Mouse (Mus musculus): ENCODE data around the gene Shank1.

Shank1 gene

DNA sequence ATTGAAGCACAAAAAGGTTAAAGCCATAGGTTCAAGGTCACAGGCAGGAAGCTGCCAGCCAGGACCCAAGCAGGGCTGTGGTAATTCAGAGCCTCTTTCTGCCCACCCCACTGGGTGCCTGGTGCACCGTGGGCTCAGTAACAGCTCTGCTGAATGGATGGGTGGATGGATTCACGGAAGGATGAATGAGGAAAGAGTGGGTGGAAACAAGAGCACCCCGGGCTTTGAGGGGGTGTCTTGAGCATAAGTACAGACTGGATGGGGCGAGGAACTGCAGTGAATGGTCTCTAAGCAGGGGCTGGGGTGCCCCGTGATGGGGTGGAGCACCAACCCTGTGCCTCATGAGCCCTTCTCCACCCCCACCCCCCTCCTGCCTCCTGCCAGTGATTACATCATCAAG lies 31.7 kb downstream of the Shank1 start:
- no peak for DNase-seq

DNA sequence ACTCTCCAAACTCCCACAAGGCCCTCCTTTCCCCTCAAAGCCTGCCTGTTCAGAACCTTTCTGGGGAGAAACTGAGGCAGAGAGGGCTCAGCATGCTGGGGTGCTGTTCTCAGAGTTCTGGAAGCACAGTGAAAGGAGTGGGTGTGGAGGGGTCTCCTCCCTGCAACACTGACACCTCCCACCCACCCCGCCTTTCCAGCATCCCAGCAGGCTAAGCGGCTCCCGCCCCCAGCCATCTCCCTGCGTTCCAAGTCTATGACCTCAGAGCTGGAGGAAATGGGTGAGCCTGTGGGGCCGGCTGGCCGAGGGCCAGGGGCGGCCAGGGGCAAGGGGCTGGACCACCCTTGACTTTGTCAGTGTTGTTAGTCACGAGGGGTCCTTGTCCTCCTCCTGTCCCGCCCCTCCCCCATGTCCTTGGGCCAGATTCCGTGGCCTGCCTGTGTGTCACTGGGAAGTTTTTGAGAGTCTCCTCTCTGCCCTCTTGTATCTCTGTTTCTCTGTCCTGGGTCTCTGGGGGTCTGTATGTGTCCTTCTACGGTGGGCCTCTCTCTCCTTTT lies 33.5 kb downstream of the Shank1 start:
- DNase-seq = no peak

DNA sequence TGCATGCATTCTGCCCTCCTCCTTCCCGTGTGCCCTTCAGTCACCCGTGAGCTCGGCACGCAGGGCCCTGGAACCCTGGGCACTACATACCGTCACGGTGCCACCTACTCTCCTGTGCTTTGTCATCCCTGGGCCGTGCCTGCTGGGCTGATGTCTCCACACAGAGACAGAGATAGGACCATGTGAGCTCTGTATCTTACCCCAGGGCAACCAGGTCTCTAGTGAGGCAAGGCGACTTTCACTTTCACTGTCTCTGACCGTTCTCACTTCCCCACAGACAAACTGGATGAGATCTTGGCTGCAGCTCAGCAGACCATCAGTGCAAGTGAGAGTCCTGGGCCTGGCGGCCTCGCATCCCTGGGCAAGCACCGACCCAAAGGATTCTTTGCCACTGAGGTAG lies 34.6 kb downstream of the Shank1 start:
- no peak for DNase-seq

DNA sequence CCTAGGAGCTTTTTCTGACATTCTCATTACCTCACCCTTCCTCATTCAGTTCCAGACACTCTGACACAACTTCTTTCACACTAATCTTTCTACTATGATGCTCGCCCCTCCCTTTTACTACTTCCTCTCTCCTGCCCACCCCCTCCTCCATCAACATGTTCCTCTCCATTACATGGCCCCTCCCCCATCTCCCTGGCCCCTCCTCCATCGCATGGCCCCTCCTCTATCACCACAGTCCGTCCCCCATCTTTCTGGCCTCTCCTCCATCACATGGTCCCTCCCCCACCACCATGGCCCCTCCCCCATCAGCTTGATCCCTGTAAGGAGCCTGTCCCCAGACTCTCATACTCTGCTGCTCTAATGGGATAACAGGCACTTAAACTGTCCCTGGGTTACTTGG lies 39.0 kb downstream of the Shank1 start:
- no peak for DNase-seq

DNA sequence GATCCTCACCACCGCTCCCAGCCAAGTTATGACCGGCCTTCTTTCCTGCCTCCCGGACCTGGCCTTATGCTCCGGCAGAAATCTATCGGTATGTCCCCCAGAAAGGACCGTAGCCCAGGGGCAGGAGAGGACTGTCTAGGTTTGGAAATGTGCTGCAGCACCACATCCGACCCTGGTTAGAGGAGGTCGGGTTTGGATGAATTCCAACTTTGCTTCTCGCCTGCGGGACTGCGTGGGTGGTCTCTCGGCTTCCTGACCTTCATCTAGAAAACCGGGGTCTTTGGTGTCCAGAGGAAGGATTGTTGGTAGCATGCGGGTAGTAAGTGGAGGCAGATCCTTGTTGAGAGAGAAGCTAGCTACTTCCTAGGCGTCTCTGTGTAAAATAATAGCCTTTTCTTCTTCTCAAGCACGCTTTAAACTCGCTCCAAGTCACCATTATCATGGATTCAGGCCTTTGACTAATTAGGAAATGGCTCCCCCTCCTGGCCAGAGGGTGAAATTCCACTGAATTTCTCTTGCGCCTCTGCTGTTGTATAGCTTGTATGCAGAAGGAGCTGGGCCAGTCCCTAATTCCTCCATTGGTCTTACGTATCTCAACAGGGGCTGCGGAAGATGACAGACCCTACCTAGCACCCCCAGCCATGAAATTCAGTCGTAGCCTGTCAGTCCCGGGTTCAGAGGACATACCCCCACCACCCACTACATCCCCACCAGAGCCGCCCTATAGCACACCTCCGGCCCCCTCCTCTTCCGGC lies 41.1 kb downstream of the Shank1 start:
- DNase-seq = peak; percentile 77 to 85

DNA sequence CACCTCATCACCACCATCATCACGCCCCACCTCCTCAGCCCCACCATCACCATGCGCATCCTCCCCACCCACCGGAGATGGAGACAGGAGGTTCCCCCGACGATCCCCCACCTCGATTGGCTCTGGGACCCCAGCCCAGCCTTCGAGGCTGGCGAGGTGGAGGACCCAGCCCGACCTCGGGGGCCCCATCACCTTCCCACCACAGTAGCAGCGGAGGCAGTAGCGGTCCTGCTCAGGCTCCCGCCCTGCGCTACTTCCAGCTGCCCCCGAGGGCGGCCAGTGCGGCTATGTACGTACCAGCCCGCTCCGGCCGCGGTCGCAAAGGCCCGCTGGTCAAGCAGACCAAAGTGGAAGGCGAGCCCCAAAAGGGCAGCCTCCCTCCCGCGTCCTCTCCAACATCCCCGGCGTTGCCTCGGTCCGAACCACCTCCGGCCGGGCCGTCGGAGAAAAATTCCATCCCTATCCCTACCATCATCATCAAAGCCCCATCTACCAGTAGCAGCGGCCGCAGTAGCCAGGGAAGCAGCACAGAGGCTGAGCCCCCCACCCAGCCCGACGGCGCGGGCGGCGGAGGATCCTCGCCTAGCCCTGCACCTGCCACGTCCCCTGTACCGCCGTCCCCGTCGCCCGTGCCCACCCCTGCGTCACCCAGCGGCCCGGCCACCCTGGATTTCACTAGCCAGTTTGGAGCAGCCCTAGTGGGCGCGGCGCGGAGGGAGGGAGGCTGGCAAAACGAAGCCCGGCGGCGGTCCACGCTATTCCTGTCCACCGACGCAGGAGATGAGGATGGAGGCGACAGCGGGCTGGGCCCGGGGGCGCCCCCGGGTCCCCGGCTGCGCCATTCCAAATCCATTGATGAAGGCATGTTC lies 42.1 kb downstream of the Shank1 start:
- no peak for DNase-seq

DNA sequence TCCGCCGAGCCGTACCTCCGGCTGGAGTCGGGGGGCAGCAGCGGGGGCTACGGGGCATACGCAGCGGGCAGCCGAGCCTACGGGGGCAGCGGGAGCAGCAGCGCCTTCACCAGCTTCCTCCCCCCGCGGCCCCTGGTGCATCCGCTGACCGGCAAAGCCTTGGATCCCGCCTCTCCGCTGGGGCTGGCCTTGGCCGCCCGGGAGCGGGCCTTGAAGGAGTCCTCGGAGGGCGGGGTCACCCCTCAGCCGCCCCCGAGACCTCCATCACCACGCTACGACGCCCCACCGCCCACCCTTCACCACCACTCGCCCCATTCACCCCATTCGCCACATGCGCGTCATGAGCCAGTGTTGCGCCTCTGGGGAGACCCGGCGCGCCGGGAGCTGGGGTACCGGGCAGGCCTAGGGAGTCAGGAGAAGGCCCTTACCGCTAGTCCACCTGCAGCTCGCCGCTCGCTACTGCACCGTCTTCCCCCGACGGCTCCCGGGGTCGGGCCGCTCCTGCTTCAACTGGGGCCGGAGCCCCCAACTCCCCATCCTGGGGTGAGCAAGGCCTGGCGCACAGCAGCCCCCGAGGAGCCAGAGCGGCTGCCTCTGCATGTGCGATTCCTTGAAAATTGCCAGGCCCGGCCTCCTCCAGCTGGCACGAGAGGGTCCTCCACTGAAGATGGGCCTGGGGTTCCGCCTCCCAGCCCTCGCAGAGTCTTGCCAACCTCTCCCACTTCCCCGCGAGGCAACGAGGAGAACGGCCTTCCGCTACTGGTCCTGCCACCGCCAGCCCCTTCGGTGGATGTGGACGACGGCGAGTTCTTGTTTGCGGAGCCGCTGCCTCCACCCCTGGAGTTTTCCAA lies 42.9 kb downstream of the Shank1 start:
- no peak for DNase-seq

DNA sequence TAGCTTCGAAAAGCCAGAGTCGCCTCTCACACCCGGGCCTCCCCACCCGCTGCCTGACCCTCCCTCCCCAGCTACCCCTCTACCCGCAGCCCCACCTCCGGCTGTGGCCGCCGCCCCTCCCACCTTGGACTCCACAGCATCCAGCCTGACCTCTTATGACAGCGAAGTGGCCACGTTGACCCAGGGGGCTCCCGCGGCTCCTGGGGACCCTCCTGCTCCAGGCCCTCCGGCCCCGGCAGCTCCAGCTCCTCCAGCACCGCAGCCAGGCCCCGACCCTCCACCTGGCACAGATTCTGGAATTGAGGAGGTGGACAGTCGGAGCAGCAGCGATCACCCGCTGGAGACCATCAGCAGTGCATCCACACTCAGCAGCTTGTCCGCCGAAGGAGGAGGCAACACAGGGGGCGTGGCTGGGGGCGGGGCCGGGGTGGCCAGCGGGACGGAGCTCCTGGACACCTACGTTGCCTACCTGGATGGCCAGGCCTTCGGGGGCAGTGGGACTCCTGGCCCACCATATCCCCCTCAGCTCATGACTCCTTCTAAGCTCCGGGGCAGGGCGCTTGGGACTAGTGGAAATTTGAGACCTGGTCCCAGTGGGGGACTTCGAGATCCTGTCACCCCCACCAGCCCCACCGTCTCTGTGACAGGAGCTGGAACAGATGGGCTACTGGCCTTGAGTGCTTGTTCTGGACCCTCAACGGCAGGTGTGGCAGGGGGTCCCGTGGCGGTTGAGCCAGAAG lies 43.7 kb downstream of the Shank1 start:
- DNase-seq = peak in 1 of 2 experiments; percentile 23

DNA sequence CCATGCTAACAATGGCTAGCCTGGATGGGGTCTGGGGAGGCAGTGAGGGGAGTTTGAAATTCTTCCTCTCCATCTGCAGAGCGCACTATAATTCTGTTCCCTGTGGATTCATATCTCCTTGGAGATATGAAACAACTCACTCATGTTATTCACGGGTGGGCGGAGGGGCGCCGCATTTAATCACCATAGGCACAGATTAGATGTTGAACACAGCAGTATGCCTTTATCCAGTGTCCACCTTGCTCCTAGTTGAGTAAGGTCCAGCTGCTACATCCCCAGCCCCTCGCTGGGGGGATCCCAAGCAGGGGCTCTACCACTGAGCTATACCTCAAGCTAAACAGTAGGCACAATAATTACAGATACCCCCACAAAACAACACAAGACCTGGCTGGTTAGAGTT lies 45.4 kb downstream of the Shank1 start:
- DNase-seq = no peak

DNA sequence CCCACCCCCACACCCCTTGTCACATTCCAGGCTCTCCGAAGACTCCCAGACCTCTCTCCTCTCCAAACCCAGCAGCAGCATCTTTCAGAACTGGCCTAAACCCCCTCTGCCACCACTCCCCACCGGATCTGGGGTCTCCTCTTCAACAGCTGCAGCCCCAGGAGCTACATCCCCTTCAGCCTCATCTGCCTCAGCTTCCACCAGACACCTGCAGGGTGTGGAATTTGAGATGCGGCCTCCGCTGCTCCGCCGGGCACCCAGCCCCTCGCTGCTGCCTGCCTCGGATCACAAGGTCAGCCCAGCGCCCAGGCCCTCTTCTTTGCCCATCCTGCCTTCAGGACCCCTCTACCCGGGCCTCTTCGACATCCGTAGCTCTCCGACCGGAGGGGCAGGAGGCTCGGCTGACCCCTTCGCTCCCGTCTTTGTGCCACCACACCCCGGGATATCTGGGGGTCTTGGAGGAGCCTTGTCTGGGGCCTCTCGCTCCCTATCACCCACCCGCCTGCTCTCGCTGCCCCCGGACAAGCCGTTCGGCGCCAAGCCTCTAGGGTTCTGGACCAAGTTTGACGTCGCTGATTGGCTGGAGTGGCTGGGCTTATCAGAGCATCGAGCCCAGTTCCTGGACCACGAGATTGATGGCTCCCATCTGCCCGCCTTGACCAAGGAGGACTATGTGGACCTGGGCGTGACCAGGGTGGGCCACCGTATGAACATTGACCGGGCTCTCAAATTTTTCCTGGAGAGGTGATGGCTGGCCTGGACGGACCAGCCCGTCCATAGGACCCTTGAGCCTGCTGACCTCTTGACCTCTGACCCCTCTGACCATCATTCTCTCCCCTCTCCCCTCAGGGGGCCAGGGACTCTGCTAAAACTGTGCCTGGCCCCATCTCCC lies 46.8 kb downstream of the Shank1 start:
- no peak for DNase-seq

DNA sequence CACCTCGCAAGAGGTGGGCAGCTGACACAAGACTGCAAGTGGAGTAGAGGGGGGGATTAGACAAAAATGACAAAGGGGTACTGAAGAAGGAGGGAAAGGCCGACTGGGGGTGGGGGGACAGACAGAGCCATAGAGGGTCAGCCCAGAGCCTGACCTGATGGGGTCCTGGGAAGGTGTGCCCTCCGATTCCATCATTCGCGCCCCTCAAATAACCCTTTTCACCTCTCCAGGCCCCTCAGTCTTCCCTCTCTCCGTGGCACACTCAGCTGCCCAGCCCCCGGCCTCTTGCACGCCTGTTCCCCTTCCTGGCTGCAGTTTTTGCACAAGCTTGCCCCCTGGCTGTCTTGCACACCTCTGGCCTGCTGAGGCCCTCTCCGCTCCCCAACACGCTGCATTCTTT lies 47.5 kb downstream of the Shank1 start:
- no peak for DNase-seq

DNA sequence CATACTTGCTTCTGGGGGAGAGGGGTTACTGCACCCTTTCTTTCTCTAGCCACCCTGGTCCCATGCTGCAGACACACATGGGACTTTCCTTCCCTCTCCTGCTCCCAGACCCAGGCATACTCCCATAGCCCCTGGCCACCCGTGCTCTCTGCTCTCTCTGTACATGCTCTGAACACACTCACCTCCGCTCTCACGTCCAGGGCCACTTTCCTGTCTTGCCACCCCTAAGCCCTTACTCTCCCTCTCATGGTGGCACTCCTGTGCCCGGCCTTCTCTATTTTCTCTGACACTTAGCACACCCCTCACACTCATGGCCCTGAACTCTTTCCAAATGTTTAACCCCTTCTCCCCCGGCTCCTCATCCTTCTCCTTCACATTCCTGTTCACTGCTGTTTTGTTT lies 48.0 kb downstream of the Shank1 start:
- DNase-seq = no peak

DNA sequence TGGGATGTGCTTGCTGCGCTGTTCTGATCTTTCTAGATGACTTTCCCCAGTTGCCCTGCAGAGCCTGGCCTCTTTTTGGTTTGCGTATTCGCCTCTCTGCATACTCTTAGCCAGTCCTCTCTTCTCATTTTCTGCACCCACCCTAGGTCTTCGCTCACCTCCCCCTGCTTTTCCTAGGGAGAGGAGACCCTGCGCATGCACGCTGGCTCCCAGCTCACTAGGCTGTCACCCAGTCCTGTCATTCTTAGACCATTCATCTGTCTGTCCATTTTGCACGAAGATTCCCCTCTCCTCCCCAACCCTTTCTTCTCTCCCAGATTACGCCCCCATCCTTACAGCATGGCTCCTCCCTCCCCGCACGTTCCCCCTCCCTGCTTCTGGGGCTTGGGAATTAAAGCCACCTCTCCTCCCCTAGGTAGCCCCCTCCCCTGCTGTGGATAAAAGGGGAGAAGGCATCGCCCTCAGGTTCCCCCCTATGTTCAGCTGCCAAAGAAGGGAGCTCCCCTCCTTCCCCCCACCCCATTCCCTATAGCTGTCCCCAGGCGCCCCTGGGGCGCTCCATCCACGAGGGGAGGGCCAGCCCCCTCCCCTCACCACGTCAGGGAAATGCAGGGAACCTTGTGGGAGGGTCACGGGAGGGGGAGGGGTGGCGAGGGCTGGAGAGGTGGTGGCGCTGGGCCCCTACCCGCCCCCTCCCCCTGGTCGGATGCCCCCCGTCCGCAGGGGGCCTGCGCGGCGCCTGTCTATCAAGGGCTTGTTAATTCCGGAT lies 49.0 kb downstream of the Shank1 start:
- peak in 1 of 2 experiments; percentile 46 for DNase-seq

DNA sequence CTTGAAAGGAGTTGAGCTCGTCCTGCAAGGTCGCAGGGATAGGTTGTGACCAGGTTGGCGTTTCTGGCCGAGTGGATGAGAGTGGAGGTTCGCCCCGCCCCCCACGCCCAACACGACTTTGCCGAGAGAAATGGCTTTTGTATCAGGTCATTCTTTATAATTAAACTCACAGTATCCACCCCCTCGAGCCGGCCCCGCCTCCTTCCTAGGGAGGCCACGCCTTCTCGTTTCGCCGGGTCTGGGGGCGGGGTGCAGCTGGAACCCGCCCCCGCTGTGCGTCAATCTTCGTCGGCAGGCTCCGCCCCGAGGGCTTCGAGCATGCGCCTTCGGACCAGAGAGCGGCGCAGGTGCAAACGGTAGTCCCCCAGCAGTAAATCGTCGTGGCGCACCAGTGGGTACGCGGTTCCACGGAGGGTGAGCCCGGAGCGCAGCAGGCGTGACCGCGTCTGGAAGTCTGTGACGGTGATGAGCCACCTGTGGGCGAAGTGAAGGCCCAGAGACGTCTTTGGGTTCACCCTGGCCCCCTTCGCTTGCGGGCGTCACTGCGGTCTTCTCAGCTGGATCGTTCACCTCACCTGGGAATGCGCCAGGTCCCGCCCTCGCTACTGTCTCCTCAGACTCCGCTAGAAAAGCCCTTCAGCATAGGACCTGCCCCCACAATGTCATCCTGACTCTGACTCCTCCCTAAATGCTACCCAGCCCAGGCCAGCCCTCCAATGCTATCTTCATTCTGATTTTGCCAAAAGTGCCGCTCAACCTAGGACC lies 50.0 kb downstream of the Shank1 start:
- DNase-seq = peak; percentile 94 to 95

DNA sequence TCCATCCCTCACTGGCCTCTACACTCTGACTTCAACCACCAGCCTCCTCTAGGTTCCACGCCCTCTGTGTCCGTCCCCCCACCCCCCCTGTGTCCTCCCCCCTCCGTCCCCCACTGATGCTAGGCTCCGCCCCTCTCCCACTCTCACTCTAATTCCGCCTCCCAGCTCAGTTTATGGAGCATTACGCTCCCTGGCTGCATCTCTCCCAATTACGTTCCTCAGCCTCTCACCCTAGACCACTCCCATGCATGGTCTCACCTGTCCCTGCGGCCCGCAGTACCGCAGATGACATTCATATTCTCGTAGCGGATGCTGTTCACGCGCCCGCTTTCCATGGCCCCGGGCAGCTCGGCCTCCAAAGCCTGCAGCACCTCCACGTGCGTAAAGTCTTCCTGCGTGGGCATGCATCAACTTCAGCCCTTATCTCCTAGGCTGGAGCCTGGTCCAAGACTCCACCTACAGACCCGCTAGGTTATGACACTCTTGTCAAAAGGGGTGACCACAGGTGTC lies 50.8 kb downstream of the Shank1 start:
- no peak for DNase-seq

DNA sequence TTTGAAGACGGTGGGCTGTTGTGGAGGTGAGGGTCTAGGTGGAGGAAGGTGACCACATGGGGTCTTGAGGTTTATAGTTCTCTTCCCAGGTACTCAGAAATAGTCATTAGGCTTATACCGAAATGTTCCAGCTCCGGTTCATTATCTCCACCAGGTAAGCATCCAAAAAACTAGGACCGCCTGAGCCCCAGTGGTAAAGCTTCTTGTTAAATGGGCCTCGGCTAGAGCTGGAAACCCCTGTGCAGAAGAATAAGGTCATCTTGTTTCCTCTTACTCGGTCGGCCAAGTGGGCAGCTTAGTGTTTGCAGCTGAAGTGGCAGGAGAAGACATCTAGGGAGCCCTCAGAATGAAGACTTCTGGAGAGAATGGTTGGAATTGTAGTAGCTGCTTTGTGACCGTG lies 62.6 kb downstream of the Shank1 start:
- no peak for DNase-seq

DNA sequence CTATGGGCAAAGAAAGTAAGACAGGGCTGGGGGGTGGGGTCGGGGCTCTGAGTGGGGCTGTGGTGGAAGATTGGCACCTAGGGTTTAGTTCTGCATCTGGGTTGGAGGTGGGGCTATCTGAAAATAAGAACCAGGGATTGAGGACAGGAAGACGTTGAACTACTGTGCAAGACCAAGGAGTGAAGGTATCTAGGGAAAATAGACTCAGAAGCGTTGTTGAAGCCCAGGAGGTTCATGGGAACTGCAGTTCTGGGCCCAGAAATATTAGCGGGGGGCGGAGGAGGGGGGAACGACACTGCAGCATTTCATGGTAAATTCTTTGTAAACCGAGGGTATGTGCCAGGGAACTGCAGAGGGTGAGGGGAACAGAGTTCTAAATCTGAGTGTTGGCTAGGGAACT lies 63.4 kb downstream of the Shank1 start:
- DNase-seq = no peak

DNA sequence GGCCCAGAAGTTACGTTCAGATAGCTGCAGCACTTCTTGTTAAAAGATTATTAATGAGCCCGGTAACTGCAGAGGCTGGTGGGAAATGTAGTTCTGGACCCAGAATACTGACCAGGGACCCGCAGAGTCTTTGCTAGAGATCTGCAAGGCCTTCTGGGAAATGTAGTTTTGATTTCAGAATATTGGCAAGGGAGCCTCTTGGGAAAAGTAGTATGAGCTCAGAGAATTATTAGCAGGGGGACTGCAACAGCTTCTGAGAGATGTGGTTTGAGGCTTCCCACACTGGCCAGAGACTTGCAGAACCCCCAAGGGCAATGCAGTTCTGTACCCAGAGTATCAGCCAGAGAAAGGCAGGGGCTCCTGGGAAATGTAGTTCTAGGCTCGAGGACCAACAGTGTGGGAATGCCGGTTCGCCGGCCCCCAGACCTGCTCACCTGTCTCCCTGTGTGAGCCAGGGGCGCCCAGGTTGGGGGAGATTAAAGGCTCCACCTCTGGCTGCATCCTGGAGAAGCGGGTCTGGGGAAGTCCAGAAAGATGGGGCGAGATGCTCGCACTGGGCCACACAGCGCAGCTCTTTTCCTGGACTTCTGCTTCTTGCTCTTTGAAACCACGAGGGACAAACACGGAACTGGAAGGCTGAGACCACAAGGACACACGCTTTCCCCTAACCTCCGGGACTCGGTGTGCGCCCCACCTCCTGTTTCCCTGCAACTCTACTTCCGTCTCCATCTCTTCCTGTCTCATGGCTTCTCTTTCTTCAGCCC lies 64.0 kb downstream of the Shank1 start:
- peak; percentile 89 to 93 for DNase-seq

Data from kidney, postnatal 25 days (tissue).